Mouse (Mus musculus) neural tube, embryonic 11.5 days (tissue): ENCODE measurements around the gene Fbxo22. TPM values are rescaled to one million over a fixed set of nuclear protein-coding genes. Genes with fewer than 3 reads are reported as not detected.

ENCODE experiments used
- ATAC-seq: fragments of 200-750 bp; cut with Nextera tagmentation; 2 replicates; pipeline ENCODE4 v1.8.0; 2017; ENCODE audit warnings: moderate number of reproducible peaks, mild to moderate bottlenecking, moderate TSS enrichment, moderate library complexity; ENCODE audit not compliant: insufficient read depth, low FRiP score, low TSS enrichment
- DNase-seq: peaks from one replicate; pipeline ENCODE4 v3.0.0-alpha.2; 2015; ENCODE audit warnings: low spot score
- H3K27ac ChIP-seq: fragments of 300-500 bp; sonication (generic); 2 replicates; pipeline ENCODE4 v1.5.1; 2014; ENCODE audit warnings: low read depth, mild to moderate bottlenecking, low read length
- H3K27me3 ChIP-seq: fragments of 300-500 bp; sonication (generic); 2 replicates; pipeline ENCODE4 v1.6.1; 2014; ENCODE audit warnings: mild to moderate bottlenecking, low read length, mixed read lengths; ENCODE audit not compliant: control insufficient read depth, insufficient read depth
- H3K36me3 ChIP-seq: fragments of 300-500 bp; sonication (generic); 2 replicates; pipeline ENCODE4 v1.6.1; 2014; ENCODE audit warnings: mild to moderate bottlenecking, low read length, moderate library complexity, mixed read lengths; ENCODE audit not compliant: control insufficient read depth, insufficient read depth
- H3K4me1 ChIP-seq: fragments of 300-500 bp; sonication (generic); 2 replicates; pipeline ENCODE4 v1.6.1; 2014; ENCODE audit warnings: low read length, mixed read lengths; ENCODE audit not compliant: control insufficient read depth, insufficient read depth
- H3K4me2 ChIP-seq: fragments of 300-500 bp; sonication (generic); 2 replicates; pipeline ENCODE4 v1.6.1; 2014; ENCODE audit warnings: low read depth, mild to moderate bottlenecking, moderate library complexity
- H3K4me3 ChIP-seq: fragments of 300-500 bp; sonication (generic); 2 replicates; pipeline ENCODE4 v1.5.1; 2014; ENCODE audit warnings: low read depth, low read length
- H3K9ac ChIP-seq: fragments of 300-500 bp; sonication (generic); 2 replicates; pipeline ENCODE4 v1.6.1; 2014; ENCODE audit warnings: mild to moderate bottlenecking, low read length
- H3K9me3 ChIP-seq: fragments of 300-500 bp; sonication (generic); 2 replicates; pipeline ENCODE4 v1.6.1; 2016; ENCODE audit warnings: low read length; ENCODE audit not compliant: control insufficient read depth
- WGBS: fragments of 180-500 bp; shearing (Covaris S2); extraction: QIAGEN DNeasy Blood & Tissue Kit; methylation state at CpG from one replicate; pipeline ENCODE4 v1.1.7; 2014; 5-methylcytosine and 5-hydroxymethylcytosine counted together
- polyA plus RNA-seq: library from polyadenylated mRNA; unstranded; fragments of >200 nt; fragmentation: Nextera tagmentation; extraction: Ambion mirVana; gene quantifications from 2 replicates; pipeline ENCODE4 v1.2.1, GENCODE M21; 2014

The Fbxo22 gene
- 78.0 and 82.5 TPM in 2 replicates for polyA plus RNA-seq

- WGBS, result under 1% methylated on average over 64 of the region's 65 CpGs
Observed at GRCm38 (mm10) chr9:55208790-55209481, at the start of gene Fbxo22. Gene Fbxo22, plus strand, starts transcription at chr9:55208925.

GRCm38 (mm10) chr9:55170655-55171412 lies 37.9 kb upstream of the Fbxo22 start:
- no peaks in the 10 kb centered on the region for H3K27me3 ChIP-seq
- H3K4me2 ChIP-seq, result no peak overlapping the region
- no peak overlapping the region for H3K9ac ChIP-seq
- 89% methylated on average over 7 of the region's 7 CpGs for WGBS
- H3K4me1 ChIP-seq, result no peaks in the 10 kb centered on the region; the same call in 1 of the 2 replicates
- no peaks in the 10 kb centered on the region for H3K36me3 ChIP-seq
- ATAC-seq, result no peak
- H3K4me3 ChIP-seq, result no peak overlapping the region
- H3K27ac ChIP-seq, result no peak overlapping the region
- no peaks in the 10 kb centered on the region for H3K9me3 ChIP-seq
- DNase-seq, result no peak

More at GRCm38 (mm10) chr9:55208790-55209481, at the start of gene Fbxo22:
- Histone ChIP-seq H3K9me3 (no peaks in the 10 kb centered on the region), H3K4me3 (peak within 1 kb of the TSS; percentile 82), H3K27me3 (no peaks in the 10 kb centered on the region), H3K4me2 (peak within 1 kb of the TSS; percentile 78), H3K4me1 (peaks cover 14% of the 10 kb centered on the region), H3K27ac (peak within 1 kb of the TSS; percentile 61), H3K9ac (peak within 1 kb of the TSS; percentile 72), H3K36me3 (no peaks in the 10 kb centered on the region)
- ATAC-seq (peak; percentile 99), DNase-seq (peak; percentile 92)

GRCm38 (mm10) chr9:55172195-55172685 lies 36.5 kb upstream of the Fbxo22 start:
- Histone ChIP-seq H3K36me3 (no peaks in the 10 kb centered on the region), H3K9ac (no peak overlapping the region), H3K4me3 (no peak overlapping the region), H3K4me2 (no peak overlapping the region), H3K4me1 (no peaks in the 10 kb centered on the region; the same call in 1 of the 2 replicates), H3K9me3 (no peaks in the 10 kb centered on the region), H3K27me3 (no peaks in the 10 kb centered on the region), H3K27ac (no peak overlapping the region)
- DNase-seq (no peak), ATAC-seq (no peak)
- WGBS, result 84% methylated on average over 1 of the region's 1 CpGs

GRCm38 (mm10) chr9:55174235-55174634 lies 34.5 kb upstream of the Fbxo22 start:
- Histone ChIP-seq H3K36me3 (no peaks in the 10 kb centered on the region), H3K27ac (no peak overlapping the region)

GRCm38 (mm10) chr9:55195876-55196275 lies 12.8 kb upstream of the Fbxo22 start:
- Histone ChIP-seq H3K4me2 (no peak overlapping the region), H3K27me3 (no peaks in the 10 kb centered on the region), H3K4me3 (no peak overlapping the region), H3K4me1 (no peaks in the 10 kb centered on the region), H3K36me3 (no peaks in the 10 kb centered on the region), H3K9ac (no peak overlapping the region), H3K9me3 (no peaks in the 10 kb centered on the region), H3K27ac (no peak overlapping the region)
- DNase-seq (no peak), ATAC-seq (no peak)
- 95% methylated on average over 3 of the region's 3 CpGs for WGBS

More at GRCm38 (mm10) chr9:55174235-55174634, 34.5 kb upstream of the Fbxo22 start:
- 83% methylated on average over 2 of the region's 2 CpGs for WGBS
- H3K4me2 ChIP-seq, result no peak overlapping the region
- H3K4me1 ChIP-seq, result no peaks in the 10 kb centered on the region; the same call in 1 of the 2 replicates
- H3K9ac ChIP-seq, result no peak overlapping the region
- no peak overlapping the region for H3K4me3 ChIP-seq
- DNase-seq, result no peak
- H3K9me3 ChIP-seq, result no peaks in the 10 kb centered on the region
- ATAC-seq, result no peak
- H3K27me3 ChIP-seq, result no peaks in the 10 kb centered on the region

GRCm38 (mm10) chr9:55198260-55198659 lies 10.5 kb upstream of the Fbxo22 start:
- Histone ChIP-seq H3K27me3 (no peaks in the 10 kb centered on the region), H3K4me1 (no peaks in the 10 kb centered on the region), H3K27ac (no peak overlapping the region), H3K4me2 (no peak overlapping the region), H3K36me3 (no peaks in the 10 kb centered on the region), H3K4me3 (no peak overlapping the region), H3K9ac (no peak overlapping the region), H3K9me3 (no peaks in the 10 kb centered on the region)
- DNase-seq (no peak), ATAC-seq (no peak)
- WGBS, result 97% methylated on average over 1 of the region's 1 CpGs

GRCm38 (mm10) chr9:55199348-55199747 lies 9.4 kb upstream of the Fbxo22 start:
- Histone ChIP-seq H3K4me2 (no peak overlapping the region), H3K27me3 (no peaks in the 10 kb centered on the region)
- no peak for DNase-seq

GRCm38 (mm10) chr9:55208458-55208789 lies 301 bp upstream of the Fbxo22 start:
- peak overlapping the region; percentile 82 for H3K4me3 ChIP-seq
- peak overlapping the region; percentile 78 for H3K4me2 ChIP-seq
- ATAC-seq, result peak; percentile 18; the same call in 1 of the 2 replicates
- no peak for DNase-seq
- H3K9ac ChIP-seq, result peak overlapping the region; percentile 72
- H3K27me3 ChIP-seq, result no peaks in the 10 kb centered on the region
- 2% methylated on average over 2 of the region's 2 CpGs for WGBS
- H3K36me3 ChIP-seq, result no peaks in the 10 kb centered on the region
- no peaks in the 10 kb centered on the region for H3K9me3 ChIP-seq
- H3K27ac ChIP-seq, result peak overlapping the region; percentile 61
- peaks cover 14% of the 10 kb centered on the region for H3K4me1 ChIP-seq

More at GRCm38 (mm10) chr9:55199348-55199747, 9.4 kb upstream of the Fbxo22 start:
- 85% methylated on average over 2 of the region's 2 CpGs for WGBS
- no peak overlapping the region for H3K27ac ChIP-seq
- H3K9me3 ChIP-seq, result no peaks in the 10 kb centered on the region
- no peaks in the 10 kb centered on the region for H3K36me3 ChIP-seq
- no peak for ATAC-seq
- no peak overlapping the region for H3K9ac ChIP-seq
- no peak overlapping the region for H3K4me3 ChIP-seq
- H3K4me1 ChIP-seq, result no peaks in the 10 kb centered on the region
